Mouse (Mus musculus): ENCODE measurements around the gene Grin1.

Gene Grin1

DNA sequence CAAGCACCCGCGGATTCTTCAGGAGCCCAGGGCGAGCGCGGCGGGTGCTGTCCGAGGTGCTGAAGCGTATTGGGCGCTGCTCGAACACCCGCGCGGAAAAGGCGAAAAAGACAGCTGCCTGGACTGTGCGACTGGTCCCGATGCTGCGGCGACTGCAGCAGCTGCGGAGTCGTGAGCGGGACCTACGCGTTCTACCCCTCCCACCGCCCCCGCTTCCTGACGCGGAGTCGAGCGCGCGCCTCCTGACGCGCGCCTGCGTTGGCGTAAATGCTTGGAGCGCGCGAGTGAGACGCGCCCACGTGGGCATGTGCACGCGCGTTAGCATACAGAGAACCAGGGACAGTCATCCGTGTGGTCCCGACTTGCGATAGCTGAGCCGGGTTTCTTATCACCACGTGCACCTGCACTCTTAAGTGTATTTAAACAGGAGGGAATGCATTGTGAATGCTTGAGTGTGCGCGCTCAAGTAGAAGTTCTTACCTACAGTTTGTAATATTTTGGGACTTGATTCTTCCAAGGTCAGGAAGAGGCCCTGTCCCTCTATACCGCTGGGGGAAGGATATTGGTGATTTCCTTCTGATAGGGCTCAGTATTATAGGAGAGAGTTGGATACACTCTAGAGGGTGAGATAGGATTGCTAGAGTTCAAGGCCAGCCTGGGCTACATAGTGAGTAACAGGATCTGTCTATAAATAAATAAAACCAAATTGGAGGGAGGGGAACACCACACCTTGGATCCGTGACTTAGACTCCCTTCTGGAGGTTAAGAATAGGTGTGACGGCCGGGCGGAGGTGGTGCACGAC, at the start of gene Grin1:
Gene Grin1 (minus strand): TSS at position 217 of the 803 bp plus-strand sequence.
- no peak for DNase-seq (ENCODE audit: extremely low read depth, insufficient read length, low spot score)

DNA sequence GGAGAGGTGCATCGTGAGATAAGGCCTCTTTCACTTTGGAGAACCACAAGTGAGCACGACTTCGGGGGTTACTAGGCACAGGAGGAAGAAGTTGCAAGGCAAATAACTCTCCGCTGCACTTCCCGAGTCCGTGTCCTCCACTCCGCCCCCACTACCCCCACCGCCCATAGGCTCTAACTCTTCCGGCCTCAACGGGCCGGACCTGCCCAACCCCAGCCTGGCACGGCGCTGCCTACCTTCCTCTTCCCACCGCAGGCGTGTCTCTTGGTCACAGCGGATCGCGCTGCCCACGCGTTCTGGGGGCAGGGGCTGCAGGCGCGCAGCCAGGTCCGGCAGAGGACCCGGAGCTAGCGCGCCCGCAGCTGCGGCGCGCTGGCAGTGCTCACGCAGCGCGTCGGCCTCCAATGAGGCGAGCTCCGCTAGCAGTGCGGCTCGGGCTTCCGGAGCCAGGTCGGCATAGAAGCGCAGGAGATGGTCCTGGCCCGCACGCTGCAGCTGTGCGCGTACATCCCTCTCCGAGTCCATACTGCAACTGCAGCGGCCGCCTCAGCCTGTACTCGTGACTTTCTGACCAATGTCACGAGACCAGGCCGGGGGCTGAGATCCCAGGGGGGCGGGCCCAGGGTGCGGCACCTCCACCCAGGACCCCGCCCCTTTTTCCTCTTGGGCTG, 46.2 kb upstream of the Grin1 start, which contains the start of gene Uap1l1:
Gene Uap1l1 (minus strand): TSS at position 592 of the 671 bp plus-strand sequence.
- peak; percentile 96 for DNase-seq (ENCODE audit: extremely low read depth, insufficient read length, low spot score)

DNA sequence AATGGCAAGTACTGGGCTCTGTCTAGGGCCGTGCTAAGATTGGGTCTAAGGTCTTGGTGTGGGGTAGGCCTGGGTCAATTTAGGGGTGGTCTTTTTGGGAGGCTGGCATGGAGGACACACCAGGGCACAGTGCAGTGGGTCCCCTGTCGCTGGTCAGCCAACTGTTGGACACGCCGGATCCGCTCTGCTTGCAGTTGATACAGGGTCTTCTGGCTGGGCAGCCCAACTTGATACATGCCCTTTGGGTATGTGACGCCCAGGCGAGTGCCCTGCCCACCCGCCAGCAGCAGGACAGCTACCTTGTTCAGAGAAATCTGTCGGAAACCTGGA, 45.7 kb upstream of the Grin1 start:
- no peak for DNase-seq (ENCODE audit: extremely low read depth, insufficient read length, low spot score)

DNA sequence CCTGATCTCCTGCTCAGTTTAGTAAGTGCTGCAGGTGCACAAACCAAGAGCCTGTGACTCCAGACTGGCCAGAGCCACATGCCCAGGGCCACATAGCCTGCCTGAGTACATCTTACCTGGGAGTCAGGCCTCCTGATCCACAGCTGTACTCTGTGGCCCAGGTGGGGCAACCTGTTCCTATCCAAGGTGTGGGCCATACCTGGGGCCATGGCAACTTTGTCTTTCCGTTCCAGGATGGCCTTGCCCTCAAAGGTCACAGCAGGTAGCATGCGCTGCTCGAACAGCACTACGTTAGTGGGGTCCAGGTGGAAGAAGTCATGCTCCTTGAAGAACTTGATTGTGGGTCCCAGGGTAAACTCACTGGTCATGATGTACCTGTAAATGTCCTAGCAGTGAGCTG, 45.3 kb upstream of the Grin1 start:
- DNase-seq (ENCODE audit: extremely low read depth, insufficient read length, low spot score), result no peak

DNA sequence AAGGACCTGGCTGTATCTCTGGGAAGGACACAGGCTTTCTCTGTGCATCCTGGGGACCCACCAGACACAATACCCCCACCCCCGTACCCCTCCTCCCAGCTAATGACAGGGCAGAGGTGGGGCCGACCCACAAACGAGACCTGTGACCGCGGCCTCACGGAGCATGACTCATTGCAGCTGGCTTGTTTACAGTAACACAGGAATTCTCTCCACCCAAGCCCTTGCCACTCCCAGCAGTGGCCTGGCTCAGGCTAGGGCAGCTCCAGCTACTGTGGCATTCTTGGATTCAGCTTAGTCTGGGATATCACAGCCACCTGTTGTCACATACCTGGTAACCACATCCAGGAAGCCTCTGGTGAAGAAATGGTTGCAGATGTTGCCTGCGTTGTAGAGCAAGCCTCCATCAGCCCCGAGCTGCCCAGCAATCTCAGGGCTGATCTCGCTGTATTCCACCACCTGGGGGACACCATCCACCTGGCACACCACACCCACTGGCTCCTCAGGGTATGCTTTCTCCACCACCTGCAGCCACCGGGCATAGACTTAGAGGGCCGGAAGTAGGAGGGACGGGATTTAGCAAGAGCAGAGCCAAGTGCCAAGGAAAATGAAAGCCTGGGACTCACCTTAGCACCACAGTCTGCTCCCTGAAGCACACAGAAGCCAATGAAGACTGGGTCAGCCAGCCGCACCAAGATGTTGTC, 44.6 kb upstream of the Grin1 start:
- DNase-seq (ENCODE audit: extremely low read depth, insufficient read length, low spot score), result peak; percentile 63

DNA sequence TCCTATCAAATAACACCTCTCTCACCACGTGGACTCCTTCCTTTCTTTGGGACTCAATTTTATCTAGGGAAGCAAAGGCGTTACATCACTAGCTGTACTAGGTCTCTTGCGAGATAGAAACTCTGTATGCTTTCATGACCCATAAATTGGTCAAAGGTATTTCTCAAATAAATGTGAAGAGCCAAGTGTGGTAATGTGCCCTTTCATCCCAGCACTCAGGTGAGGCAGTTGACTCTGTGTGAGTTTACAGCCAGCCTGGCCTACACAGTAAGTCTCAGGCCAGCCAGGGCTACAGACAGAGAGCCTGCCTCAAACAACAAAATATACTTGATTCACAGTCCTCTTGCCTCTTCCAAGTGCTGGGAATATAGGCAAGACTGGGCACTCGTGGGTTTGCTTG, 40.9 kb upstream of the Grin1 start:
- DNase-seq (ENCODE audit: extremely low read depth, insufficient read length, low spot score), result no peak

DNA sequence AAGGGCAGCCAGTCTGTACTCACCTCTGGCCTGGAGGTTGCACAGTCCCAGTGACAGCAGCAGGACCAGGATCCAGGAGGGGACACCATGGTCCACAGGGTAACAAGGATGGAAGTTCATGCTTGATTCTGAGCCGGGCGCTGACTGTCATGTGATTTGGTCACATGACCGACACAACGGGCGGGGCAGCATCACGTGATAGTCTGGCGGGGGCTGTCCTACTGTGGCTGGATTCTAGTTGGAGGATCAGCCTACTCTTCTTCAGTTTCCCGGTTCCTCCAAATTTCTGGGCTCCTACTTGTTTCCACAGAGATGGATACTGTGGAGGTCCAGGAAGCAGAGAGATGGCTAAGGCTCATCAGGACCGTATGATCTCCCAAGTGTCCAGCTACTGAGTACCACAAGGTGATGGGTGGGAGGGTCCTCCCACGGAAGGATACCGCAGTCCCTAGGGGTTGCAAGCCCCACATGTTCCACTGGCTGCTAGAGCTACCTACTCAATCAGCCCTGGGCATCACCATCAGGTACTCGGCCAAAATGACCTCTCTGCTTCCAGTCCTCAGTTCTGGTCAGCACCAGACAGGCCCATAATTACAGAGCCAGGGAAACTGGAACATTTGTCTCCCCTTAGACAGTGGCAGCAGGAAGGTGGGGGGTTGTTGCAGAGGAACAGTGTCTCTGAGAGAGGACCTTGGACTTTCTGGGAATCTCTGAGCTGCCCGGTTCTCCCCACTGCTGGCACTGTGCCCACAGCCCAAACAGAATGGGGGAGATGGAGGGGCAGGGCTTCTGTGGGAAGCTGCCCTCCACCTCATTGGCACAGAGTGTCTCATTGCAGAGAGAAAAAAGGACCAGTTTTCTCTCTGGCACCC, 37.5 kb upstream of the Grin1 start, which contains the start of gene Dpp7:
Gene Dpp7 (minus strand): TSS at position 152 of the 872 bp plus-strand sequence.
- peak; percentile 76 for DNase-seq (ENCODE audit: extremely low read depth, insufficient read length, low spot score)

DNA sequence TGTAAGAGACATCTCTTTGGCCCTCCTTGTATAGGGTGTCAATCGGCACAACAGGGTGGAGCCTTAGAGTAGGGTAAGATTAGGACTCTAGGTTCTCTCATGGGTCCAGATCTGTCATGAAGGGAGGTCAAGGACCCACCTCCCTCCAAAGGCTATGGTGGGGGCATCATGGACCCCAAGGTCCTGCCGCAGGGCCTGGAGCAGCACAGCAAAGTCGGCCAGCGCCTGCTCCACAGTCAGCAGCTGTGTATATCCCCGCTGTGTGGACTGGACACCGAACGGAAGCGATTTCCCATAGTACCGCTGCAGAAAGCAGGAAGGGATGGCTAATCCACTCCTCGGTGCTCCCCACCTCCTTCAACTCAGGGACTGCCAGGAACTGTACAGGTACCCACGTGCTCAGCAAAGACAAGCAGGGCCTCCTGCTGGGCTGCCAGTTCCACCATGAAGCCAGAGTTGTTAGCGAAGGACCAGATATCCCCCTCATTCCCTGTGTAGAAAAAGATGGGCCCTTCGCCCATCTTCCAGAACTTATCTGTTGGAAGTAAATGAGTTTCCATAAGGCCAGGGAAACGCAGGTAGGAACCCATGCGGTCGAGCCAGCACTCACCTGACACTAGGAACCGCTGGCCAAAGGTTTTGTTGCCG, 36.6 kb upstream of the Grin1 start:
- no peak for DNase-seq (ENCODE audit: extremely low read depth, insufficient read length, low spot score)

DNA sequence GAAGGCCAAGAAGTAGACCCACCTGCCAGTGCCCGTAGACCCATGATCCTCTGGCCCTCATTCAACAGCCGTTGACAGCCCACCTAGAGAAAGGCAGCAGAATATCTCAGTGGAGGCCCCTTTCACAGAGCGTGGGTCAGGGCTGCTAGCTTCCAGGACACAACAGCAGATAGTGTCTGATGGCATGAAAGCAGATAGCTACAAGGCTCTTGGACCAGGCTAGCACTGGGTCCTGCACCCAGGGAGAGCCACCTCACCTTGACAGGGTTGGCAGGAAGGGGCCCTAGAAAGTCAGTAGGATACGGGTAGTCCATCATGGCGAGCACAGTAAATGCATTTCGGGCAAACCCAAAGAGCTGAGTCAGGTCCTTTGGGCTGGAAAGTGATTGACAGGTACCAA, 35.2 kb upstream of the Grin1 start:
- no peak for DNase-seq (ENCODE audit: extremely low read depth, insufficient read length, low spot score)

DNA sequence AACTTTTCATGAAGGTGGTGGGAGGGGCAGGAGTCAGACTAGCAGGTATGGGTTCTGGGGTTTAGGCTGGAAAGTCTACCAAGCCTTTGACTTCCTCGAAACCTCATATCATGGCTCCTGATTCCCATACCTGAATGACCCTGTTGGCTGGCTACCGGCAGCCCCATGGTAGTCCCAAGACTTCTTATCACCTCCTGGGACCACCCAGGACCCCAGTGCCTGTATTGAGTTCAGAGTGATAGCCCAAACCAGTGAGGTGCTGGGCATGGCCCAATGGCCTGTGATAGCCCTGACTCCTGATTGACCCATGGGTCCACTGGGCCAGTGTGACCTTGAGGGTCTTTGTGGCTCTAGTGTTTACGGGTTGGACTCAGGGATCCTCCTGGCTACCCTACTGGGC, 31.7 kb upstream of the Grin1 start:
- DNase-seq (ENCODE audit: extremely low read depth, insufficient read length, low spot score), result no peak

DNA sequence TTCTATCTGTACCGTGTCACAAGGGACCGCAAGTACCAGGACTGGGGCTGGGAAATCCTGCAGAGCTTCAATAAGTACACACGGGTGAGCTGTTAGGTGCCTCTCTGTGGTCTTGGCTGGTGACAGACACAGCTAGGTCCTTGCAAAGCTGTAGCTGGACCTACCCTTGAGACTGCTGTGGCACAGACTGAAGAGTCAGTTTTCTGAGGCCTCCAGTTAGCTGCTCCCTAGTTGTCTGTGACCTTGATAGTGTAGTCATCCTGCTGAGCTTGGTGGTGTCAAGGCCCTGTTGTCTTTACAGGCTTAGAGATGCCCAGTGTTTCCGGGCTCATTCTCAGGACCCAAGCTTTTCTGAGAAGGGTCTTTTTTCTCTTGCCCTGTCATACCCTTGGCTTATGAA, 30.5 kb upstream of the Grin1 start:
- DNase-seq (ENCODE audit: extremely low read depth, insufficient read length, low spot score), result no peak

DNA sequence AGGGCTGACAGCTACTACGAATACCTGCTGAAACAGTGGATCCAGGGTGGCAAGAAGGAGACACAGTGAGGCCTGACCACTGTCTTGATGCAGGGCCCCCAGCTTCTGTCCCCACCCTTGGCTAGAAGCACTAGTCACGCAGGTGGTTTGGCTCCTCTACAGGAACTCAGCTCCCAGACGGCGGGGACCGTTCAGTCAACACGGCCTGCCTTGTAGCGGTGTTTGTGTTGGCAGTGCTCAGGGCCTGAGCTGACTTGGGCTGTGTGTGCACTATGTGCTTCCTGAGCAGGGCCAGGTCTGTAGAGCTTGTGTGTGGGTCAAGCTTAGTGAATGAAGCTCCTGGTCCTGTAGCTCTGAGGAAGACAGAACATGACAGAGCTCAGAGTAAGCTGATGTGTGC, 29.2 kb upstream of the Grin1 start:
- no peak for DNase-seq (ENCODE audit: extremely low read depth, insufficient read length, low spot score)

DNA sequence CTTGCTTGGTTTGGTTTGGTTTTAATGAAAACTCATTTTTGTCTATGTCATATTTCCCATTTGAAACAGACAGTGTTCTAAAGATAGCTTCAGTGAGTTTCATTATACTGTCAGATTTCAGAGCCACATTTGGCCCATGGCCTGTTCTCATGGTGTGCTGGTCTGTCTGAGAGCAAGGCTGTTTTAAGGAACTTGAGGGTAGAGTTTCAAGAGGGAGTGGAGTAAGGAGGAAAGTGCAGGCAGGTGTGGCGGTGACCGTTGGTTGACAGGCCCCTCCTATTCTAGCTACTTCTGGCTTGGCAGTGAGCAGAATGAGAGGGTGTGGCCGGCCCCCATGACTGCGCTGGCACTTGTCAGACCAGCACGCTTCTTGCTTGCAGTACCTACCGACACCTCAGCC, 19.3 kb upstream of the Grin1 start:
- DNase-seq (ENCODE audit: extremely low read depth, insufficient read length, low spot score), result no peak

DNA sequence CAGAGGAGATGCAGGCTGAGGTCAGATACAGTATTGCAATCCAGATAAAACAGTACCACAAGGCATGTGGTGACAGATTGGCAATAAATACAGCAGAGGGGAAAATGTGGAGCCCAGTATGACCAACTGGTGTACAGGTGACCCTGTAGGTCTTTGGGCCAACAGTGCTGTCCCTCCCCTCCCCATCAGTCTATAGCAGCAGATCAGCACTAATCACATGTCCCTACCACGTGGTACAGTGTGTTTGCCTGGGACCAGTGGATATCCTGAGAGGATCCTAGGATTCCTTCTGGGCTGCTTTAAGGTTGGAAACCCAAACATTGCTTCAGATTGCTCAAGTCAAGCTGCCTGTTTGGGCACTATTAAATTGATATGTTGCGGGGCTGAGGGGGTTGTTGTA, 14.6 kb upstream of the Grin1 start:
- DNase-seq (ENCODE audit: extremely low read depth, insufficient read length, low spot score), result no peak

DNA sequence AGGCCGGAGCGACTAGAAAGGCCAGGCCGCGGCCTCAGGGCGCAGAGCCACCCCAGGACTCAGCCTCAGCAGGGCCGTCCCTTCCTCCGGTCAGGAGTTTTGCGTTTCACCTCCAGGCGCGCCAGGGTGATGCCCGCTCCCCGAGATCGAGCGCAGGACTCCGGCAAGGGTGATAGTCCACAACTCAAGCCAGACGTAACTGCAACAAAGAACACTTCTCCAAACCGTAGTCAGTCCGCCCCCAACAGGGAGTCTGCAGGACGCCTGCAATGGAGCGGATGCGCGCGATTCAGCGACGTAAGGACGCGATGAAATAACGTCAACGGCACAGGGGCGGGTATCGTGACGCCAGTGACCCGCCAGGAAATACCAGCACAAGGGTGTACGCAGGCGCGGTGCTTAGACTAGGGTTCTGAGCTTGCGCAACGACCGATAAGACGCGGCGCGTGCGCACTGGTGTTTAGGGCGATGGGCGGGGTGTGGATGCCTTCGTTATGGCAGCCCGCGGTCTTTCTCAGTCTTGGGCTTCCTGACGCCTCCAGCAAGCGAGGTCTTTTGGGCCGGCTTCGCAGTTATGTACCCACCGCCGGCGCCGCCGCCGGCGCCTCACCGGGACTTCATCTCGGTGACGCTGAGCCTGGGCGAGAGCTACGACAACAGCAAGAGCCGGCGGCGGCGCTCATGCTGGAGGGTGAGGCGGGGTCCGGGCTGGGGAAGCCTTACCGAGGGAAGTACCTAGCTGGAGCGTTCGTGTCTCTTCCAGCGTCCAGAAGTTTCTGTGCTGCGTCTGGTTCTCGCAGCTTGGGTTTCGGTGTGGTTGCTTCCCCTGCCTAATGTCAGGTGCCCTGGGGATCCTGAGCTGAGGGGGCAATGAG, 13.5 kb upstream of the Grin1 start, which contains the start of gene Man1b1:
Gene Man1b1 (plus strand): TSS at position 53 of the 875 bp plus-strand sequence.
- peak; percentile 96 for DNase-seq (ENCODE audit: extremely low read depth, insufficient read length, low spot score)

DNA sequence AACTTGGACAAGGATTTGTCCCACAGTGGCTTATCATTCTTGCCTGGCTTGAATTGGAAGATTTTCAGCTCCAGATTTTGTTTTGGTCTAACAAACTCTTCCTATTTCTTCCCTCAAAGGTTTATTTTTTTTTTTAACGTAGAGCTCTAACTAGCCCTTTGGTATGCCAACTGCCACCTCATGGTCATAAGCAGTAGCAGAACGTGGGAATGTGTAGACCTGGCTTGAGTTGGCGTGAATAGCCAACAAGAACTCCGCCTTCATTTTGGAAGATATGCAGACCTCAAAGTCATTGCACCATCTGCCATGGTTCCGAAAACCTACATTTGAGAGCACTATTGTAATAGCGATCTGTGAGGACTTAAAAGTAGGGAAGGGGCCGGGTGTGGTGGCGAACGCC, 12.5 kb upstream of the Grin1 start:
- DNase-seq (ENCODE audit: extremely low read depth, insufficient read length, low spot score), result no peak

DNA sequence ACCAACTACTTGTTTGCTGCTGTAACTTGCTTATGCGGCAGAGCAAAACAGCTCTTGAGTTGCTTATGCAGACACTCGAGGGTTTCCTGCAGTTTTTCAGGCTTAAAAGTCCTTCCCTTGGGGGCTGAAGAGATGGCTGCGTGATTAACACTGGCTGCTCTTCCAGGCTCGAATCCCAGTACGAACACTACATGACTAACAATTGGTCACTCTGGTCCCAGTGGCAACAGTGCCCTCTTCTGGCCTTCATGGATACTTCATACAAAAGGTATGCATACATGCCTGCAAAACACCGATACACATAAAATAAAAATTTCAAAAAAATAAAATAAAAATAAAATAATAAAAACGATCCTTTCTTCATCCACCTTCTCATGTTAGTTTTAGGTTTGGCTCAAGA, 9.5 kb upstream of the Grin1 start:
- DNase-seq (ENCODE audit: extremely low read depth, insufficient read length, low spot score), result no peak

DNA sequence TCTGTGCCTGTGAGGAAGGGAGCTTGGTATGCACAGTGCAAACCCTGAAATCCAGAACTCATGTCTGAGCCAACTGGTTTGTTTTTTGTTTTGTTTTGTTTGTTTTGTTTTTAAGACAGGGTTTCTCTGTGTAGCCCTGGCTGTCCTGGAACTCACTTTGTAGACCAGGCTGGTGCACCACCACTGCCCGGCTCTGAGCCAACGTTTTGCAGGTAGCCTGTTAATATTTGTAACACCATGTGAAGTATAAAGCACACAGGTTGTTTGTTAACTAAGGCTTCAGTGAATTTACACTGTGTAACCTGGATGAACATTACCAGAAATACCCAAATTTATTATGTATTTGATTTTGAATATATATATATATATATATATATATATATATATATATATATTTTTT, 7.0 kb upstream of the Grin1 start:
- DNase-seq (ENCODE audit: extremely low read depth, insufficient read length, low spot score), result no peak

DNA sequence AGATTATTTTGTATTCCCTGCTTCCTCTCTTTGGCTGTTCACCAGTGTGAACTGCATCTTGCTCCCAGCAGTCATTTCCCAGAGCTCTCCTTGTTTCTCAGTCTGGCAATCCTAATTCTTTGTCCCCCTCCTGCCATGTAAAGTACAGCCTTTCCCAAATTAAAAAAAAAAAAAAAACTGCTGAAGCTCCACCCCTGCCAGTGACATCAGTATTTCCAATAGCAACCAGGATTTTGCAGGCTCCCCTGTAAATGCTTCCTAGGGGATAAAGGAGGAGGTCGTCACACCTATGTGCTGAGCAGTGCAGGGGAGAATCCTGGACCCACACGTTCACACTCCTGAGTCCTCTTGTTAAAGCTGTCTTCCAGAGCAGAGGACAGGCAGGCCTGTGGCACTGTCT, 1.1 kb upstream of the Grin1 start:
- DNase-seq (ENCODE audit: extremely low read depth, insufficient read length, low spot score), result no peak
